Mouse (Mus musculus) hindbrain, embryonic 12.5 days (tissue): ENCODE measurements around the gene Runx1. TPM values are rescaled to one million over a fixed set of nuclear protein-coding genes. Genes with fewer than 3 reads are reported as not detected.

ENCODE experiments used
- ATAC-seq: fragments of 200-750 bp; cut with Nextera tagmentation; 2 replicates; pipeline ENCODE4 v1.8.0; 2017; ENCODE audit warnings: moderate TSS enrichment; ENCODE audit not compliant: low FRiP score
- H3K27ac ChIP-seq: fragments of 300-500 bp; sonication (generic); 2 replicates; pipeline ENCODE4 v1.5.1; 2016; ENCODE audit warnings: mild to moderate bottlenecking
- H3K27me3 ChIP-seq: fragments of 300-500 bp; sonication (generic); 2 replicates; pipeline ENCODE4 v1.6.1; 2016; ENCODE audit warnings: mild to moderate bottlenecking
- H3K36me3 ChIP-seq: fragments of 300-500 bp; sonication (generic); 2 replicates; pipeline ENCODE4 v1.6.1; 2016; ENCODE audit warnings: mild to moderate bottlenecking
- H3K4me1 ChIP-seq: fragments of 300-500 bp; sonication (generic); 2 replicates; pipeline ENCODE4 v1.6.1; 2016
- H3K4me2 ChIP-seq: fragments of 300-500 bp; sonication (generic); replicated peaks from 2 replicates; pipeline ENCODE4 v1.6.1; 2016; ENCODE audit warnings: mild to moderate bottlenecking
- H3K4me3 ChIP-seq: fragments of 300-500 bp; sonication (generic); 2 replicates; pipeline ENCODE4 v1.5.1; 2016; ENCODE audit warnings: mild to moderate bottlenecking
- H3K9ac ChIP-seq: fragments of 300-500 bp; sonication (generic); 2 replicates; pipeline ENCODE4 v1.6.1; 2016; ENCODE audit warnings: mild to moderate bottlenecking, moderate library complexity
- H3K9me3 ChIP-seq: fragments of 300-500 bp; sonication (generic); replicated peaks from 2 replicates; pipeline ENCODE4 v1.6.1; 2016; ENCODE audit warnings: mild to moderate bottlenecking
- WGBS: fragments of 180-500 bp; shearing (Covaris S2); methylation state at CpG from one replicate; pipeline ENCODE4 v1.1.7; 2016; 5-methylcytosine and 5-hydroxymethylcytosine counted together
- polyA plus RNA-seq: library from polyadenylated mRNA; unstranded; fragments of >200 nt; fragmentation: Nextera tagmentation; extraction: Ambion mirVana; gene quantifications from 2 replicates; pipeline ENCODE4 v1.2.1, GENCODE M21; 2016

Gene Runx1
- polyA plus RNA-seq, 1 experiment from 2014 or later = 4.4 TPM

- peaks cover 28% of the 10 kb centered on the region for H3K4me1 ChIP-seq
- 0 out of 2 replicates have a peak, but pooled peaks cover 3% of the 10 kb centered on the region for H3K27me3 ChIP-seq
- H3K4me2 ChIP-seq = no peak overlapping the region
- no peak for ATAC-seq
- WGBS = 53% methylated on average over 6 of the region's 6 CpGs
- H3K36me3 ChIP-seq = no peaks in the 10 kb centered on the region
- H3K27ac ChIP-seq = no peak overlapping the region
- H3K9me3 ChIP-seq = no peaks in the 10 kb centered on the region
- H3K9ac ChIP-seq = no peak overlapping the region
- H3K4me3 ChIP-seq = no peak overlapping the region
Measured at GRCm38 (mm10) chr16:92627262-92627661, 198.7 kb downstream of the Runx1 start.

- Histone ChIP-seq H3K4me2 (no peak overlapping the region), H3K27ac (no peak overlapping the region), H3K4me3 (no peak overlapping the region), H3K9ac (no peak overlapping the region), H3K4me1 (peaks cover 14% of the 10 kb centered on the region), H3K36me3 (no peaks in the 10 kb centered on the region), H3K27me3 (0 out of 2 replicates have a peak, but pooled peaks cover 3% of the 10 kb centered on the region), H3K9me3 (no peaks in the 10 kb centered on the region)
- 84% methylated on average over 11 of the region's 11 CpGs for WGBS
- ATAC-seq = no peak
Measured at GRCm38 (mm10) chr16:92623953-92624352, 202.0 kb downstream of the Runx1 start.

GRCm38 (mm10) chr16:92621859-92622258 lies 204.1 kb downstream of the Runx1 start:
- H3K4me2 ChIP-seq = no peak overlapping the region
- no peak overlapping the region for H3K27ac ChIP-seq
- no peaks in the 10 kb centered on the region for H3K27me3 ChIP-seq
- H3K9ac ChIP-seq = no peak overlapping the region
- ATAC-seq = no peak
- H3K9me3 ChIP-seq = peaks cover 6% of the 10 kb centered on the region
- H3K36me3 ChIP-seq = no peaks in the 10 kb centered on the region
- no peak overlapping the region for H3K4me3 ChIP-seq
- peaks cover 3% of the 10 kb centered on the region; the same call in 1 of the 2 replicates for H3K4me1 ChIP-seq
- 70% methylated on average over 8 of the region's 8 CpGs for WGBS

- Histone ChIP-seq H3K36me3 (no peaks in the 10 kb centered on the region), H3K4me1 (no peaks in the 10 kb centered on the region), H3K27me3 (no peaks in the 10 kb centered on the region), H3K4me2 (no peak overlapping the region), H3K27ac (no peak overlapping the region), H3K9ac (no peak overlapping the region), H3K9me3 (peaks cover 6% of the 10 kb centered on the region), H3K4me3 (no peak overlapping the region)
- no peak for ATAC-seq
- 65% methylated on average over 10 of the region's 10 CpGs for WGBS
Measured at GRCm38 (mm10) chr16:92620841-92621518, 205.0 kb downstream of the Runx1 start.

- Histone ChIP-seq H3K9ac (no peak overlapping the region), H3K9me3 (peaks cover 6% of the 10 kb centered on the region), H3K27ac (no peak overlapping the region), H3K4me1 (no peaks in the 10 kb centered on the region), H3K4me3 (no peak overlapping the region), H3K27me3 (no peaks in the 10 kb centered on the region), H3K36me3 (no peaks in the 10 kb centered on the region), H3K4me2 (no peak overlapping the region)
- ATAC-seq = no peak
- WGBS = 88% methylated on average over 2 of the region's 2 CpGs
Measured at GRCm38 (mm10) chr16:92616839-92617238, 209.1 kb downstream of the Runx1 start.

GRCm38 (mm10) chr16:92615234-92615799 lies 210.6 kb downstream of the Runx1 start:
- Histone ChIP-seq H3K4me3 (no peak overlapping the region), H3K36me3 (no peaks in the 10 kb centered on the region), H3K27ac (no peak overlapping the region), H3K4me2 (no peak overlapping the region), H3K9me3 (peaks cover 6% of the 10 kb centered on the region), H3K9ac (no peak overlapping the region), H3K27me3 (no peaks in the 10 kb centered on the region), H3K4me1 (no peaks in the 10 kb centered on the region; the same call in 1 of the 2 replicates)
- 93% methylated on average over 15 of the region's 15 CpGs for WGBS
- no peak for ATAC-seq

GRCm38 (mm10) chr16:92612546-92612945 lies 213.4 kb downstream of the Runx1 start:
- Histone ChIP-seq H3K4me2 (no peak overlapping the region), H3K9me3 (peaks cover 1% of the 10 kb centered on the region), H3K27me3 (no peaks in the 10 kb centered on the region), H3K4me3 (no peak overlapping the region), H3K36me3 (no peaks in the 10 kb centered on the region), H3K4me1 (peaks cover 9% of the 10 kb centered on the region), H3K27ac (no peak overlapping the region), H3K9ac (no peak overlapping the region)
- 25% methylated on average over 8 of the region's 8 CpGs for WGBS
- ATAC-seq = no peak

- no peak for ATAC-seq
- H3K36me3 ChIP-seq = no peaks in the 10 kb centered on the region
- no peaks in the 10 kb centered on the region for H3K9me3 ChIP-seq
- peaks cover 9% of the 10 kb centered on the region for H3K4me1 ChIP-seq
- 88% methylated on average over 12 of the region's 12 CpGs for WGBS
- H3K9ac ChIP-seq = no peak overlapping the region
- no peak overlapping the region for H3K4me3 ChIP-seq
- H3K4me2 ChIP-seq = no peak overlapping the region
- peaks cover 5% of the 10 kb centered on the region for H3K27me3 ChIP-seq
- no peak overlapping the region for H3K27ac ChIP-seq
Measured at GRCm38 (mm10) chr16:92611641-92612149, 214.3 kb downstream of the Runx1 start.

- ATAC-seq = no peak
- no peaks in the 10 kb centered on the region for H3K36me3 ChIP-seq
- 46% methylated on average over 8 of the region's 8 CpGs for WGBS
- H3K4me3 ChIP-seq = no peak overlapping the region
- H3K4me2 ChIP-seq = no peak overlapping the region
- no peak overlapping the region for H3K9ac ChIP-seq
- peaks cover 15% of the 10 kb centered on the region for H3K4me1 ChIP-seq
- H3K9me3 ChIP-seq = no peaks in the 10 kb centered on the region
- peaks cover 18% of the 10 kb centered on the region for H3K27me3 ChIP-seq
- H3K27ac ChIP-seq = no peak overlapping the region
Measured at GRCm38 (mm10) chr16:92610464-92610863, 215.5 kb downstream of the Runx1 start.

- no peak overlapping the region for H3K9ac ChIP-seq
- H3K4me2 ChIP-seq = no peak overlapping the region
- no peak overlapping the region for H3K4me3 ChIP-seq
- H3K27me3 ChIP-seq = peaks cover 19% of the 10 kb centered on the region
- WGBS = 55% methylated on average over 11 of the region's 11 CpGs
- no peaks in the 10 kb centered on the region for H3K9me3 ChIP-seq
- H3K4me1 ChIP-seq = peaks cover 17% of the 10 kb centered on the region
- no peak overlapping the region for H3K27ac ChIP-seq
- no peaks in the 10 kb centered on the region for H3K36me3 ChIP-seq
- no peak for ATAC-seq
Measured at GRCm38 (mm10) chr16:92609717-92610077, 216.3 kb downstream of the Runx1 start.

- Histone ChIP-seq H3K4me2 (no peak overlapping the region), H3K9ac (no peak overlapping the region), H3K4me3 (no peak overlapping the region), H3K4me1 (peaks cover 17% of the 10 kb centered on the region), H3K27me3 (peaks cover 25% of the 10 kb centered on the region), H3K27ac (no peak overlapping the region), H3K36me3 (no peaks in the 10 kb centered on the region), H3K9me3 (no peaks in the 10 kb centered on the region)
- no peak for ATAC-seq
- 23% methylated on average over 8 of the region's 8 CpGs for WGBS
Measured at GRCm38 (mm10) chr16:92609006-92609716, 216.8 kb downstream of the Runx1 start.

- Histone ChIP-seq H3K36me3 (no peaks in the 10 kb centered on the region), H3K27ac (no peak overlapping the region), H3K4me2 (no peak overlapping the region), H3K4me3 (no peak overlapping the region), H3K27me3 (peaks cover 26% of the 10 kb centered on the region), H3K9ac (no peak overlapping the region), H3K9me3 (no peaks in the 10 kb centered on the region), H3K4me1 (peaks cover 17% of the 10 kb centered on the region)
- no peak for ATAC-seq
- 56% methylated on average over 14 of the region's 14 CpGs for WGBS
Measured at GRCm38 (mm10) chr16:92608180-92608960, 217.6 kb downstream of the Runx1 start.
